Mouse (Mus musculus): ENCODE results near the gene Cebpb. TPM values are rescaled to one million over a fixed set of nuclear protein-coding genes. Genes with fewer than 3 reads are reported as not detected.

Cebpb gene
- polyA plus RNA-seq, 1 experiment from 2014 or later = 0.92 TPM

DNA sequence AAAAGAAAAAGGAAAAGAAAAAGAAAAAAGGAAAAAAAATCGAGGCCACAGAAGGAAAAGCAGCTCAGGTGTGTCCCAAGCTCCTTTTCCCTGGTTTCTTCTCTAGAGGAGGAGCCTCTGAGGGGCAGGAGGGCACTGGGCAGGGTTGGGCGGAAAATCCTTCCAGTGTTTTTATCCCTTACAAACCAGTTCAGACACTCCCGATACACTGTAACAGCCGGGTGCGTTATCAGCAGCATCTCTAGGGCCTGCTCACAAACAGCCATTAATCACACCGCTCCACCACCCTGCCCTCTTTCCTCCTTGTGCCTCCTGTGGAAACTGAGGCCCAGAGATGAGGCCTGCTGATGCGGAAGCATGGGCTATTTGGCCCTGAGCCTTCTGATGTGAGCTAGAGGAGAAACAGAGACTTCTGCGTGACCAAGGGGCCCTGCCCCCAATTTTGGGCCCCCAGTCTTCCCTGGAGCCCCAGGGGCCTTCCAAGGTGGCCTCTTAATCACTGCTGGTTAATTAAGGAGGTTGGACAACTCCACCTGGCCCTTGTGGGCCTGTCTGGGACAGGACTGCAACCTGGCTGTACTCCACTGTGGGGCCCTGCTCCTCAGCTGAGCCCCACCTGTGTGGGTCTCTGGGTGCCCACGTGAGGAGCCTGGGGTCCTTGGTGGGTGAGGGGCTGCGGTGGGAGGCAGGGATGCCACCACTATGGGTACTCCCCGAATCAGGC, 32.6 kb downstream of the Cebpb start:
- Histone ChIP-seq H3K9ac (ENCODE audit: low read length) (0 out of 2 replicates have a peak overlapping the region, but pooled peaks have one; percentile 43), H3K9me3 (replicated peaks; ENCODE audit: control insufficient read depth, low read length) (no peaks in the 10 kb centered on the region), H3K4me3 (replicated peaks; ENCODE audit: low read length) (no peak overlapping the region), H3K27me3 (ENCODE audit: control insufficient read depth, insufficient read depth, low read length) (no peaks in the 10 kb centered on the region), H3K4me1 (ENCODE audit: control insufficient read depth, insufficient read depth, low read length) (peaks cover 6% of the 10 kb centered on the region; the same call in 1 of the 2 replicates), H3K36me3 (ENCODE audit: control insufficient read depth, insufficient read depth, low read length) (no peaks in the 10 kb centered on the region), H3K27ac (ENCODE audit: low read length) (peak overlapping the region; percentile 56; the same call in 1 of the 2 replicates), H3K4me2 (ENCODE audit: low read depth, low read length) (no peak overlapping the region)
- 59% methylated on average over 11 of the region's 11 CpGs for WGBS
- ATAC-seq (ENCODE audit: insufficient read depth, low FRiP score) = peak; percentile 63

- H3K9me3 ChIP-seq (replicated peaks; ENCODE audit: control insufficient read depth, low read length) = no peaks in the 10 kb centered on the region
- no peak overlapping the region for H3K4me3 ChIP-seq (replicated peaks; ENCODE audit: low read length)
- 64% methylated on average over 6 of the region's 6 CpGs for WGBS
- no peak overlapping the region for H3K9ac ChIP-seq (ENCODE audit: low read length)
- H3K27ac ChIP-seq (ENCODE audit: low read length) = no peak overlapping the region
- no peak for ATAC-seq (ENCODE audit: insufficient read depth, low FRiP score)
- H3K4me1 ChIP-seq (ENCODE audit: control insufficient read depth, insufficient read depth, low read length) = peaks cover 16% of the 10 kb centered on the region
- no peak overlapping the region for H3K4me2 ChIP-seq (ENCODE audit: low read depth, low read length)
- no peaks in the 10 kb centered on the region for H3K36me3 ChIP-seq (ENCODE audit: control insufficient read depth, insufficient read depth, low read length)
- H3K27me3 ChIP-seq (ENCODE audit: control insufficient read depth, insufficient read depth, low read length) = no peaks in the 10 kb centered on the region
Measured at GRCm38 (mm10) chr2:167722538-167722937, 33.8 kb downstream of the Cebpb start.

GRCm38 (mm10) chr2:167723589-167724206, 35.0 kb downstream of the Cebpb start:
- Histone ChIP-seq H3K36me3 (ENCODE audit: control insufficient read depth, insufficient read depth, low read length) (no peaks in the 10 kb centered on the region), H3K9ac (ENCODE audit: low read length) (no peak overlapping the region), H3K27ac (ENCODE audit: low read length) (no peak overlapping the region), H3K4me3 (replicated peaks; ENCODE audit: low read length) (no peak overlapping the region), H3K4me2 (ENCODE audit: low read depth, low read length) (no peak overlapping the region), H3K4me1 (ENCODE audit: control insufficient read depth, insufficient read depth, low read length) (peaks cover 16% of the 10 kb centered on the region), H3K27me3 (ENCODE audit: control insufficient read depth, insufficient read depth, low read length) (no peaks in the 10 kb centered on the region), H3K9me3 (replicated peaks; ENCODE audit: control insufficient read depth, low read length) (no peaks in the 10 kb centered on the region)
- 75% methylated on average over 11 of the region's 11 CpGs for WGBS
- ATAC-seq (ENCODE audit: insufficient read depth, low FRiP score) = no peak

DNA sequence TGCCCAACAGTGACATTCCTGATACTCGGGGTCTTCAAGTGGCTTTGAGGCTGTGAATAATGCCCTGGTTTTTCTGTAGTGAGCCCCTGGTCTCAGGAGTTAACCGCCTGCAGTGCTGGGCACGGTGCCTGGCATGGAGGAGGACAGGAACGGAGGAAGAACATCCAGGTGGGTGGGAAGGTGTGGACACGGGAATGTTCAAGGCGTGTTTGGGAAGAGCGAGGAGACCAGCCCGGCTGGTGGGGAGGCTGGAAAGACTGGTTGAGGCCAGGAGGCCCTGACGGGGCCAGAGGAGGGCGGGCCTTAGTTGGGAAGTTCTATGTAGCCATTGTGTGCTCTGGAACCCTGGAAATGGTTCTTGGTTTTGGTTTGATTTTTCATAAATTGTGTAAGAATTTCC, 37.2 kb downstream of the Cebpb start:
- Histone ChIP-seq H3K4me3 (replicated peaks; ENCODE audit: low read length) (no peak overlapping the region), H3K9ac (ENCODE audit: low read length) (no peak overlapping the region), H3K4me2 (ENCODE audit: low read depth, low read length) (no peak overlapping the region), H3K9me3 (replicated peaks; ENCODE audit: control insufficient read depth, low read length) (no peaks in the 10 kb centered on the region), H3K27me3 (ENCODE audit: control insufficient read depth, insufficient read depth, low read length) (no peaks in the 10 kb centered on the region), H3K4me1 (ENCODE audit: control insufficient read depth, insufficient read depth, low read length) (peaks cover 23% of the 10 kb centered on the region), H3K36me3 (ENCODE audit: control insufficient read depth, insufficient read depth, low read length) (no peaks in the 10 kb centered on the region), H3K27ac (ENCODE audit: low read length) (no peak overlapping the region)
- WGBS = 85% methylated on average over 10 of the region's 10 CpGs
- ATAC-seq (ENCODE audit: insufficient read depth, low FRiP score) = no peak

GRCm38 (mm10) chr2:167727161-167727560, 38.4 kb downstream of the Cebpb start:
- Histone ChIP-seq H3K4me1 (ENCODE audit: control insufficient read depth, insufficient read depth, low read length) (peaks cover 20% of the 10 kb centered on the region), H3K4me2 (ENCODE audit: low read depth, low read length) (no peak overlapping the region), H3K9me3 (replicated peaks; ENCODE audit: control insufficient read depth, low read length) (no peaks in the 10 kb centered on the region), H3K4me3 (replicated peaks; ENCODE audit: low read length) (no peak overlapping the region), H3K27me3 (ENCODE audit: control insufficient read depth, insufficient read depth, low read length) (no peaks in the 10 kb centered on the region), H3K27ac (ENCODE audit: low read length) (no peak overlapping the region), H3K36me3 (ENCODE audit: control insufficient read depth, insufficient read depth, low read length) (no peaks in the 10 kb centered on the region), H3K9ac (ENCODE audit: low read length) (peak overlapping the region; percentile 15; the same call in 1 of the 2 replicates)
- 44% methylated on average over 13 of the region's 13 CpGs for WGBS
- peak; percentile 57; the same call in 1 of the 2 replicates for ATAC-seq (ENCODE audit: insufficient read depth, low FRiP score)

- H3K27ac ChIP-seq (ENCODE audit: low read length) = no peak overlapping the region
- H3K9me3 ChIP-seq (replicated peaks; ENCODE audit: control insufficient read depth, low read length) = no peaks in the 10 kb centered on the region
- no peaks in the 10 kb centered on the region for H3K36me3 ChIP-seq (ENCODE audit: control insufficient read depth, insufficient read depth, low read length)
- WGBS = 62% methylated on average over 7 of the region's 7 CpGs
- no peak overlapping the region for H3K4me3 ChIP-seq (replicated peaks; ENCODE audit: low read length)
- ATAC-seq (ENCODE audit: insufficient read depth, low FRiP score) = no peak
- no peaks in the 10 kb centered on the region for H3K27me3 ChIP-seq (ENCODE audit: control insufficient read depth, insufficient read depth, low read length)
- H3K9ac ChIP-seq (ENCODE audit: low read length) = no peak overlapping the region
- no peak overlapping the region for H3K4me2 ChIP-seq (ENCODE audit: low read depth, low read length)
- H3K4me1 ChIP-seq (ENCODE audit: control insufficient read depth, insufficient read depth, low read length) = peaks cover 20% of the 10 kb centered on the region
Measured at GRCm38 (mm10) chr2:167730036-167730435, 41.3 kb downstream of the Cebpb start.

- 57% methylated on average over 13 of the region's 13 CpGs for WGBS
- H3K36me3 ChIP-seq (ENCODE audit: control insufficient read depth, insufficient read depth, low read length) = no peaks in the 10 kb centered on the region
- no peaks in the 10 kb centered on the region for H3K27me3 ChIP-seq (ENCODE audit: control insufficient read depth, insufficient read depth, low read length)
- ATAC-seq (ENCODE audit: insufficient read depth, low FRiP score) = peak; percentile 16; the same call in 1 of the 2 replicates
- H3K9ac ChIP-seq (ENCODE audit: low read length) = no peak overlapping the region
- H3K27ac ChIP-seq (ENCODE audit: low read length) = no peak overlapping the region
- H3K4me3 ChIP-seq (replicated peaks; ENCODE audit: low read length) = no peak overlapping the region
- H3K4me1 ChIP-seq (ENCODE audit: control insufficient read depth, insufficient read depth, low read length) = peaks cover 20% of the 10 kb centered on the region
- no peak overlapping the region for H3K4me2 ChIP-seq (ENCODE audit: low read depth, low read length)
- H3K9me3 ChIP-seq (replicated peaks; ENCODE audit: control insufficient read depth, low read length) = no peaks in the 10 kb centered on the region
Measured at GRCm38 (mm10) chr2:167731149-167731548, 42.4 kb downstream of the Cebpb start.

GRCm38 (mm10) chr2:167734861-167735260, 46.1 kb downstream of the Cebpb start:
- Histone ChIP-seq H3K27me3 (ENCODE audit: control insufficient read depth, insufficient read depth, low read length) (no peaks in the 10 kb centered on the region), H3K4me1 (ENCODE audit: control insufficient read depth, insufficient read depth, low read length) (peaks cover 8% of the 10 kb centered on the region; the same call in 1 of the 2 replicates), H3K9me3 (replicated peaks; ENCODE audit: control insufficient read depth, low read length) (no peaks in the 10 kb centered on the region), H3K4me3 (replicated peaks; ENCODE audit: low read length) (no peak overlapping the region), H3K27ac (ENCODE audit: low read length) (no peak overlapping the region), H3K9ac (ENCODE audit: low read length) (no peak overlapping the region), H3K4me2 (ENCODE audit: low read depth, low read length) (no peak overlapping the region), H3K36me3 (ENCODE audit: control insufficient read depth, insufficient read depth, low read length) (no peaks in the 10 kb centered on the region)
- WGBS = 70% methylated on average over 10 of the region's 10 CpGs
- ATAC-seq (ENCODE audit: insufficient read depth, low FRiP score) = no peak

DNA sequence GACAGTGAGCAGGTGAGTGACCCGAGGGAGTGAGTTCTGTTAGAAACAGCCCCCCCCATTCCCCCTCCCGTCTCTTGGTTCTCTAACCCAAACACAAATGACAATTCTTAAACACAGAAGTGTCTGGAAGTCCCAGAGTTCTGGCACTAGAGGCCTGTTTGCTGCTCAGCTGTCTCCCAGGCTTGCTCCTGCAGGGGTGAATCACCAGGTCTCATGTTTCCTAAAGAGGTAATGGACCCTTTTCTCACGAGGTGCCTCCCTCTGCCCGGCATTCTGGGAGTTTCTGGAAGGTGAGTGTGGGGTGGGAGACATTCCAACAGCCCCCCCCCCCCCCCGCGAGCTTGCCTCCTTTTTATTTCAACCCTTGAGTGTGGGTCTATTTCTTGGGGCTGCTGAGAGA, 50.3 kb downstream of the Cebpb start:
- 0 out of 2 replicates have a peak, but pooled peaks have one; percentile 37 for ATAC-seq (ENCODE audit: insufficient read depth, low FRiP score)
- 28% methylated on average over 6 of the region's 6 CpGs for WGBS
- H3K36me3 ChIP-seq (ENCODE audit: control insufficient read depth, insufficient read depth, low read length) = no peaks in the 10 kb centered on the region

More for the DNA sequence above, 50.3 kb downstream of the Cebpb start:
- Histone ChIP-seq H3K27ac (ENCODE audit: low read length) (0 out of 2 replicates have a peak overlapping the region, but pooled peaks have one; percentile 3), H3K9me3 (replicated peaks; ENCODE audit: control insufficient read depth, low read length) (no peaks in the 10 kb centered on the region), H3K4me1 (ENCODE audit: control insufficient read depth, insufficient read depth, low read length) (peaks cover 16% of the 10 kb centered on the region), H3K4me3 (replicated peaks; ENCODE audit: low read length) (no peak overlapping the region), H3K4me2 (ENCODE audit: low read depth, low read length) (no peak overlapping the region), H3K9ac (ENCODE audit: low read length) (no peak overlapping the region), H3K27me3 (ENCODE audit: control insufficient read depth, insufficient read depth, low read length) (no peaks in the 10 kb centered on the region)
